Mouse (Mus musculus) mesoderm, embryonic 11.5 days (tissue): ENCODE measurements at regions not wholly inside any gene's neighbourhood (a gene's known extent, or its start where the extent isn't known, plus 50 kb on each side); places are given as distances from the start of the nearest gene placed in this dataset.

ENCODE experiments used
- DNase-seq: peaks from one replicate; pipeline ENCODE4 v3.0.0-alpha.2; 2012; ENCODE audit warnings: low read depth, low spot score

GRCm38 (mm10) chr11:37650095-37650494 lies 414.3 kb upstream of the Tenm2 start:
- peak; percentile 26 for DNase-seq

GRCm38 (mm10) chr11:37623290-37623689 lies 387.5 kb upstream of the Tenm2 start:
- DNase-seq: no peak

GRCm38 (mm10) chr11:37600533-37600932 lies 364.8 kb upstream of the Tenm2 start:
- no peak for DNase-seq

GRCm38 (mm10) chr11:37582236-37582635 lies 346.5 kb upstream of the Tenm2 start:
- no peak for DNase-seq

GRCm38 (mm10) chr11:37533624-37534023 lies 297.9 kb upstream of the Tenm2 start:
- no peak for DNase-seq

- peak; percentile 19 for DNase-seq
These were observed 296.7 kb upstream of the Tenm2 start for GRCm38 (mm10) chr11:37532476-37532875.

- no peak for DNase-seq
These were observed 262.8 kb upstream of the Tenm2 start for GRCm38 (mm10) chr11:37498463-37499015.

GRCm38 (mm10) chr11:37497874-37498273 lies 262.1 kb upstream of the Tenm2 start:
- no peak for DNase-seq

GRCm38 (mm10) chr11:37480236-37480635 lies 244.5 kb upstream of the Tenm2 start:
- DNase-seq: no peak

- no peak for DNase-seq
These were observed 243.3 kb upstream of the Tenm2 start for GRCm38 (mm10) chr11:37478970-37479482.

GRCm38 (mm10) chr11:37474068-37474467 lies 238.3 kb upstream of the Tenm2 start:
- no peak for DNase-seq

GRCm38 (mm10) chr11:37463658-37464420 lies 228.1 kb upstream of the Tenm2 start:
- DNase-seq: no peak

GRCm38 (mm10) chr11:37462375-37462774 lies 226.6 kb upstream of the Tenm2 start:
- DNase-seq: no peak

- no peak for DNase-seq
These were observed 211.6 kb upstream of the Tenm2 start for GRCm38 (mm10) chr11:37447361-37447760.

GRCm38 (mm10) chr11:37446626-37447025 lies 210.9 kb upstream of the Tenm2 start:
- DNase-seq: no peak

- no peak for DNase-seq
These were observed 207.0 kb upstream of the Tenm2 start for GRCm38 (mm10) chr11:37442781-37443180.

GRCm38 (mm10) chr11:37434600-37434999 lies 198.8 kb upstream of the Tenm2 start:
- DNase-seq: no peak

- DNase-seq: no peak
These were observed 188.8 kb upstream of the Tenm2 start for GRCm38 (mm10) chr11:37424312-37425169.

- no peak for DNase-seq
These were observed 177.1 kb upstream of the Tenm2 start for GRCm38 (mm10) chr11:37412868-37413267.

GRCm38 (mm10) chr11:37367971-37368370 lies 132.2 kb upstream of the Tenm2 start:
- no peak for DNase-seq

- DNase-seq: no peak
These were observed 128.7 kb upstream of the Tenm2 start for GRCm38 (mm10) chr11:37364430-37364829.

- peak; percentile 12 for DNase-seq
These were observed 119.3 kb upstream of the Tenm2 start for GRCm38 (mm10) chr11:37355074-37355473.
